Mouse (Mus musculus): ENCODE measurements around the gene Magi2.

Magi2 gene

DNA sequence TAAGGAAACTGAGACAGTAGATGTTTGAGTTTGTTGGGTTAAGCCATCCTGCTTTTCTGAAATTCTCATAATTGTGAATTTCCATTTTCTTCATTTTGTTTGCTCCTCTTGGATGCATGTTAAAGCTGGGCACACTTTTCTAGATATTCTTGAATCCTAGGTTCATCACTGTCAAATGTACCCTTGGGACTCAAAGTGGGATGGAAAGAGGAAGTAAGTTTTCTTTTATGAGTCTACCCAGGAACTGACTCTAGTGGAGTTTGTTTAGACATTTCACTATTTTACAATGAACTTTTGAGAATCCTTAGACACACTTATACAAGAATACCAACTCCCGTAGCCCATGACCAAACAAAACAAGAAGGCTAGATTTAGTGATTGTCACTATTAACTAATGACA lies 141.3 kb downstream of the Magi2 start:
- no peak for TF ChIP-seq GATA4 (IDR thresholded peaks at IDR 0.05; ENCODE audit: insufficient replicate concordance, low read length)

DNA sequence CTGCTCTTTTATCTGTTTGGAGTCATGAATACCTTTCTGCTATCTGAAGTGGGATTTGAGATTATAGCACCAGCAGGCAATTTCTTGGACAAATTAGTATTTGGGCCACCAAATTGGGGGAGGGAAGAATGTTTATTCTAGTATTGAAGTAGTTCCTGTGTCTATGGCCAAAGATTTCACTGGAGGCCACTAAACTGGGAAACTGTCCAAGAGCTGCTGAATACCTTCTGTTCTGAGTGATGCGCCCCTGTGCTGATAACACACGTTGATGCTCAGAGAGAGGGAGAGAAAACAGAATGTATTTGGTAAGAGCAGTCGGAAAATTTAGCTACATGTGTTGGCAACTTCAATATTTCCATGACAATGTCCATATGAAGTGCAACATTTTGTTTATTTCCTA lies 169.0 kb downstream of the Magi2 start:
- TF ChIP-seq GATA4 (IDR thresholded peaks at IDR 0.05; ENCODE audit: insufficient replicate concordance, low read length) = no peak

DNA sequence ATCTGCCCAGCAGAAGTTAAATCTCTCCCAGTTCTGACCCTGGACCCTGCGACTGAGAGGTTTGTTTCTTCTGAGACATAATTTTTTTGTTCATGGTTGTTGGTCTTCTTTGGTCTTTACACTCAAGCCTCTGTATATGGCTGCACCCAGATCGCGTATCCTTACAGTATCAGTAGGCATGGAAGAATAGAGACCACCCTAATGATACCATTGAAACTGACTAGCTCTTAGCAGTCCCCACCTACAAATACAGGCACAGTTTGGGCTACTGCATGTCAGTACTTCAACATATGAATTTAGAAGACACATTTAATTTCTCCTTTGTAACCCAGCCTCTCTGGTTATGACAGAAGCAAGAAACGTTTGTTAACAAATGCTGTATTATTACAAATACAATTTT lies 173.5 kb downstream of the Magi2 start:
- TF ChIP-seq GATA4 (IDR thresholded peaks at IDR 0.05; ENCODE audit: insufficient replicate concordance, low read length) = no peak

DNA sequence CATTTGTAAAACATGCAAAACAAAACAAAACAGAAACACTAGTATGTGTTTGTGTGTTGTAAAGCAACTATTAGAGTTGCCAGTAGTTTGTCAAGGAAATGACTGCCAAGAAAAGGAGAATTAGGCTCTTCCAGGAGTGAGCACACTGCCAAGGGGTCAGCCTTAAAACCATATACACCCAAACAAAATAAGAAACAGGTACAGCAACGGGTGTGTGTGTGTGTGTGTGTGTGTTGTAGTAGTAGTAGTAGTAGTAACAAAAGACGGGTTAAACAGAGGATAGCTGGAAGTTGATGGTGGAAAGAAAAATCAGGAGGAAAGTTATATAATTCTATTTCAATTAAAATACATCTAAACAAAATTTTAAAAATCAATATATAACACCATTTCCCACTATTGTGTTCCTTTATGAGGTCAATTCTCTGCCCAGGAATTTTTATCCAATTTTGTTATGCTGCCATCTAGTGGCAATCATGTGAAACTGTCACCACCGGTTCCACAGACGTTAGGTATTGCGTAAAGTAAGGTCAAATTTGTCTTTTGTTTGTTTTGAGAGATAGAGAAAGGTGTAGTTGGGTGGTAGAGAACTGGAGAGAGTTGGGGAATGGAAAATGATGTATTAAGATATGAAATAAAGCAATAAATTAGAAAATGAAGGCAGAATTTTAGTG lies 174.0 kb downstream of the Magi2 start:
- no peak for TF ChIP-seq GATA4 (IDR thresholded peaks at IDR 0.05; ENCODE audit: insufficient replicate concordance, low read length)

DNA sequence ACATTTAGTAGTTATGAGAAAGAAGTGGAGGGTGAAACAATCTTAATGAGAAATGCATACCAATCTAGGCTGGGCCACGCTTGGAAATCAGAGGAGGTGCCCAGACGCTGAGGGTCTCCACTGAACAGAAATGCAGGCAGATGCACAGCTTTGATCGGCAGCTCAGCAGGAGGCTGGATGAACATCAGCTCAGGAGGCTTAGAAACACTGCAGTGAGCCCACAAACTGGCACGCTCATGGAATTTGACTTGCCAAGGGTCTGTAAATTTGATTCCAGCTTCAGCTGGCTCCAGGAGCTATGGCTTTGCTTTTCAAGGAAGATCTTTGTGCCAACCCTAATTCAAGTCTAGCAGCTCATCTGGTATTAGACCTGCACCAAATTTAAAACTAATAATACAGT lies 187.7 kb downstream of the Magi2 start:
- no peak for TF ChIP-seq GATA4 (IDR thresholded peaks at IDR 0.05; ENCODE audit: insufficient replicate concordance, low read length)

DNA sequence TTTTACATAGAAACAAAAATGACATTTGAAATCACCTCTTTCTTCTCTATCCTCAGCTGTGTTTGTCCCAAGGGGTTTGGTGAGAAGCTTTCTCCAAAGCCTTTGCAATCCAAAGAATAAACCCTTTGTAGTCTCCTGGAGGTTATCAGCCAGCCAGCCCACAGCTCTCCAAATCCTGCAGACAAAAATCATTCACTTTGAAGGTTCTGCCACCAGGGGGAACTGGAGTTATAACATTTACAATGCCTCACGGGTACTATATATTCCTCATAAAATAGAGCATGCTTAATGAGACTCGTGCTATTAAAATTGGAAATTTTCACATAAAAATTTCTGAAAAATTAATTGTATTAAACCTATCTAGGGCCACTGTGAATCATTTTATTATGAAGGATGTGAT lies 202.5 kb downstream of the Magi2 start:
- TF ChIP-seq GATA4 (IDR thresholded peaks at IDR 0.05; ENCODE audit: insufficient replicate concordance, low read length) = no peak

DNA sequence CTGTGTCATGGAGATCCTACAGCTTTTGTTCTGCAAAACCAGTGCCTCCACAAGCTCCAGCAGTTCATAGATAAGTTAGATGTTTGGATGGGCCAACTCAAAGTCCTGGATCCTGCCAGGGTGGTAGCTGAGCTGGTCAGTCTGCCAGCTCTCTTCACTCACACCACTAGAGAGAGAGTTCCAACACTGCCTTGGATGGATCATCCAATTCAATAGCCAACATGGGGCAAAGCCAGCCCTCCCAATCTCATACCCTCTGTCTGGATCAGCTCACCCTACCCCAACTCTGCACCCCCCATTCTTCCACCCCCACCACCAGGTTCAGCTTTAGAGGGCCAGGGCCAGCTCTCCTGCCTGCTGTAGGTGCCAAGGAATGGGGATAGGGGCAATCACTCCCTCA lies 235.7 kb downstream of the Magi2 start:
- no peak for TF ChIP-seq GATA4 (IDR thresholded peaks at IDR 0.05; ENCODE audit: insufficient replicate concordance, low read length)

DNA sequence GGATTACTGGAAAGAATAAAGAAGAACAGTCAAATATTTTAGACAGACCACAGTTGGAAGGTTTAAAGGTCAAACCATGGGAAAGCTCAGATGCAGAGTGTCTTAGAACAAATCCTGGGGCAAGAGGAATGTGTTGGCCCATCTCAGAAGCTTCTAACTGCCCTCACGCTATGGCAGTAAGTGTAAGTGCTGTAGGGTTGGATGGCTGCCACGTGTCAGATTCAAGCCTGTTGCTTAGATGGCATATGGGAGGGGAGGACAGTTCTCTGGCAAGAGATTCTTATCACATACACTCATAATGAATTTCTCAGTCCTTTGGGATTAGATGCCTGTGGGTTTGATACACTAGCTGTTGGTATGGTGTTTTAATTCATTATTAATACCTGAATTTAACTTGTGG lies 238.5 kb downstream of the Magi2 start:
- TF ChIP-seq GATA4 (IDR thresholded peaks at IDR 0.05; ENCODE audit: insufficient replicate concordance, low read length) = no peak

DNA sequence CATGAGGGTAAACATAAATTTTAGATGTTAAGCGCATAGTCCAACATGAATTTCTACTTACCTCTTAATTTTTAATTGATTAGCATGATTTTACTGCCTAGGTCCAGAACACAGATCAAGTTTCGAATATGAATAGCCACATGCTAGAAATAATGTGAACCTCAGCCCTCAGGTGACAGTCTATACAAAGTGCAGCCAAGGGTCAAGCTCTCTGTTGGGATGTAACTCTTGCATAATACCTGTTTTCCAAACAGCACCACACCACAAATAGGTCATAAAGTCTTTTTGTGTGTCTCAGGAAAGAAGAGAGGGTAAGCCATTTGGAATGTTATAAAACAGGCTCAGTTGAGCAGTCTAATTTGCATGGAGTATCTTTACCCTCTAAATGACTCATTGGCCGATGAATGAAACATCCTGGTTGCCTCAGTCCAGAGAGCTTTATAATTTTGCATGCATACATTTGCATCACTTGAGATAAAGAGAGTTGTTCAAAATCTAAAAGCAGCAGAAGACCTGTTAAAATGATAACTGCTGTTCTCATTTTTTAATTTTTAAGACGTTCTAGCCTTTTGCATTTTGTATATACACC lies 246.1 kb downstream of the Magi2 start:
- TF ChIP-seq GATA4 (IDR thresholded peaks at IDR 0.05; ENCODE audit: insufficient replicate concordance, low read length) = no peak

DNA sequence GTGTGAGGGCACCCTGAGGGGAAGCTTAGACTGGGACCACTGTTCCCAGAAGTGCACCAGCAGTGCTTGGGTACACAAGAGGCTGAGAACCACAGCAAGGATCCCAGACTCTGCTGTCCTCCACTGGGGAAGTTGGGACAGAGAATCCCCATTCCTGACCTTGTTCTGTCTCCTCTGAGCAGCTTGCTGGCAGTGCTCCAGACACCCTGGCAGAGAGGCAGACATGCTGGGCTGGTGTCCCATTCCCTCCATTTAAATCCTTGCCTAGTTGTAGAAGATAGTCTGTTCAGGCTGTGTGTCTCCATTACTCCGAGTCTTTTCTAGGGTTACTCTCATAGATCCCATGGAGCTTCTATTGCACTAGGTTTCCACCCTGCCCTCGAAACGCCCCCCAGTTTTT lies 256.1 kb downstream of the Magi2 start:
- TF ChIP-seq GATA4 (IDR thresholded peaks at IDR 0.05; ENCODE audit: insufficient replicate concordance, low read length) = no peak

DNA sequence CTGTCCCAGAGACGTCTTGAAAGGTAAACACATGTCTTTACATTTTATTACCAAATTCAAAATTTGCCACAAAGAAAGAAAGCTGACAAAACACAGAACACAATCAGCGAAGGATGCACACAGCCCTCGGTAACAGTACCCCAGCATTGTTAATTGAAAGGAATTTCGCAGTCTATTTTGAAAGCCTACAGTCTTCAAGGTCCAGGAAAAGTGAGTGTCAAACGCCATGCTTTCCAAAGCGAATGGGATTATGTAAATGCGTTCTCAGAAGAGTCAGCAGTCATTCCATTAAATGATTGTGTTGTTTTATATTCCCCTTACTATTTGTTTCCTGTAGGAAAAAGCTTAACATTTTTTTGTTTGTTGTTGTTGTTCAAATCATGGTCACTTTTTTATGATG lies 261.1 kb downstream of the Magi2 start:
- TF ChIP-seq GATA4 (IDR thresholded peaks at IDR 0.05; ENCODE audit: insufficient replicate concordance, low read length) = no peak

DNA sequence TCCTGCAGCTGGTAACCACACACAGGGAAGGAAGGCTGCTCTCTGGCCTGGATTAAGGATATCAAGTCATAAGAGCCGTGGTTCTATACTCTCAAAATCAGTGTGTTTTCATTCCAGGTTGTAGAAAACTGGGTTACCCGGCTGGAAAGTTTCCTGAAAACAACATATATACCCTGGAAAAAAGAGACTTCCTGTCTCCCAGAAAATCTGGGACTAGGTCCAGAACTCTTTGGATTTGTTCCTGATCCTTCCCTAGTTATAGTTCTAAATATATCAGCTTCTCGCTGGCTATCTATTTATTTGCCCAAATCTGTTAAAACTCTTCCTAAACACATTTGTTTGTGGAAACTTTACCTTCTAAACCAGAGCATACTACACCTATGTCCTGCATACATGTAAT lies 274.2 kb downstream of the Magi2 start:
- TF ChIP-seq GATA4 (IDR thresholded peaks at IDR 0.05; ENCODE audit: insufficient replicate concordance, low read length) = no peak

DNA sequence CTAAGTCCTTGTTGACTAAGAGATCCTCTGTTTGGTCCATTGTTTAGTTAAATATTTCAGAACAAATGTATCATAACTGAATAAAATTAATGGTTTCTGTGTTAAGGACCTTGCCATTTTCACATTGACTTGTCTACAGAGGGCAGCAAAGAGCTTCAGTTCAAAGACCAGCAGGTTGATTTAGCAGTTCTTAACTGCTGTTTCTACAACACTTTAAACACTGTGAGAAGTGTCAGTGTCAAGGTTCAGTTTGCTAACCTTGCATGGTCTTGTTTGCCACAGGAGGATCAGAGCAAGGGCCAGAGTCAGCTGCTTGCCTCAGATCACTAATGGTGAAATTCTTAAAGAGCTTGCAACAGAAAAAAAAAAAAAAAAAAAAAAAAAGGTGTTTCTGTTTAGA lies 295.3 kb downstream of the Magi2 start:
- no peak for TF ChIP-seq GATA4 (IDR thresholded peaks at IDR 0.05; ENCODE audit: insufficient replicate concordance, low read length)

DNA sequence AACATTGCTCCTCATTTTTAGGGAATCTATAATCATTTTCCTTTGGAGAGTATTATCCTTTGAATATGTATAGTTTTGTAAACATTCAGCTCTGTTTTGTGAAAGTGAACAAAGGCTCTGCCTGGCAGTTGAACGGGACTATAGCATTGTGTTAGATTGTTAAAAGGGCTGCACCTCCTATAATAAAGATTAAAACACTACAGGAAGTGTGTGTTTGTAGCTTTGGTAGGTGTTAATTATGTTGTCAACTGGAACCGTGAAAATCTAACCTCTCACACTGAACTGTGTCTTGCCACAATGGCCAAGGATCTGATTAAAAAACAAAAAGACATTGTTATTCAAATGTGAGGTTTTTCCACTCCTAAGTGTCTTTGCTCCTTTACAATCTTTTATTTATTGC lies 312.5 kb downstream of the Magi2 start:
- TF ChIP-seq GATA4 (IDR thresholded peaks at IDR 0.05; ENCODE audit: insufficient replicate concordance, low read length) = no peak

DNA sequence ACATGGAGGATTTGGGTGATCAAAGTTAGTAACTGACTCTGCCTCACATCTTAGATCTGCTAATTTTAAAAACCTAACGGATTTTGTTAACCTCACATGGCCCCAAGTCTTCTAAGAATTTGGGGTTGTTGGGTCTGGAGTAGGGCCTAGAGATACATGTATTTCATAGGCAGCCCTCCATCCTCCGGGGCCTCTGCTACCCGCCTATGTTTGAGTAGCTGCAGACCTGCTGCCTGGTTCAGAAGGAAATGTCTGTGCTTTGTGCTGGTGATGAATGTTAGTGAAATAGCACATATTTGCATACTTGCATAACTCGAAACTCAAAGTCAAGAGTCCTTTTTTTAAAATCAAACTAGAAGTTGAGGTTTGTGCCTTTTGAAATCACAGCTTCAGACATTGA lies 319.6 kb downstream of the Magi2 start:
- no peak for TF ChIP-seq GATA4 (IDR thresholded peaks at IDR 0.05; ENCODE audit: insufficient replicate concordance, low read length)

DNA sequence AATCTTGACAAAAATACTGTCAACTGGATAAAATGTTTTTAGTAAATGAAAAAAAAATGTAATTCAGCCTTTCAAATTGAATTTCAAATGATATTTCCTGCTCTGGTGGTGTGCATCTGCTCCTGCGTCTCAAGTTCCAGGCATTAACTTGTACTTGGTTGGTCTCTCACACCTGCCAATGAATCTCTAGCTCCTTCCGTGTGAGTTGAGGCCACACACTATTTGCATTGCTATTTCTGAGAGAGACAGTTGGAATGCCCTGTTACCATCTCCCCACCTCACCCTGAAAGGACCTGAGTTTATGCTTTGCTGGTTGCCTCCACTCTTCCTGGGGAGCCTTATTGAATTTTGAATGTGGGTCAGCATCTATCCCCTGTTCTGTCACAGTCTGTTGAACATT lies 320.1 kb downstream of the Magi2 start:
- TF ChIP-seq GATA4 (IDR thresholded peaks at IDR 0.05; ENCODE audit: insufficient replicate concordance, low read length) = no peak

DNA sequence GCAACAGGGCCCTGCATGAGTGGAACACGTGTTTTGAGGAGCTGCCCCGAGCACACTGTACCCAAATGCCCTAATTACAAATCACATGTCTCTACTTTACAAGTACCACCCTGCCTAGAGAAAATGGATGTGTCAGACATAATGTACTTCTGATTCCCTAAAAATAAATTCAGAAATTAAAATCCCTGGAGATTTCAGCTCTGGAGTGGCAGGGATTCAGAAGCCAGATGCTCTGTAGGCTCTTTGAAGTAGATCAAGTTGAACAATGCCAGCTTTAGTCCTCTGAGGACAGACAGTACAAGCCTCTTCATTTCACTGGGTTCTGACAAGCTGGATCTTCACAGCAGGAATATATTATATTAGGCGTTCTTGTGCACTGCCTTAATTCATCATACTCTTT lies 326.7 kb downstream of the Magi2 start:
- TF ChIP-seq GATA4 (IDR thresholded peaks at IDR 0.05; ENCODE audit: insufficient replicate concordance, low read length) = no peak

Measured in liver, adult (tissue).